Mouse (Mus musculus): Measurements from ENCODE around the gene Nrp2. TPM values are rescaled to one million over a fixed set of nuclear protein-coding genes. Genes with fewer than 3 reads are reported as not detected.

The Nrp2 gene
- total and polyA plus RNA-seq, 3 experiments, result not detected

DNA sequence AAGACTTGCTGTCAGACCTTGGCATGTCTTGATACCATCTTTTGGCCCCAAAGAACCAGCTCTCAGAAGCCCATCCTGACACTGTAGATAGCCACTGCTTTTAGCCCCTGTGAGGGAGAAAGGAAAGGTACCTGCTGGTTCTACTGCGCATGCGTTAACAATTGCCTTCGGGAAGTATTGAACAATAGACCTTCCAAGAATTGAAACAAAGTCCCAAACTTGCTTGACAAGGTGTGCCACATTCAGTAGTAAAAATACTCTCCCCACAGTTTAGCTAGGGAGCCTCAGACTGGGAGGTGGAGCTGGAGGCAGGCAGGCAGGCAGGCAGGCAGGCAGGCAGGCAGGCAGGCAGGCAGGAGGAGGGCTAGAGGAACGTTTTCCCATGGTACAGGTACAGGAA, 69.3 kb downstream of the Nrp2 start:
- Histone ChIP-seq H3K79me2 (ENCODE audit: control insufficient read depth, insufficient read depth, low read length, poor library complexity) (no peaks in the 10 kb centered on the region), H3K36me3 (ENCODE audit: control insufficient read depth in 1 of 2, insufficient read depth in 2 of 2, low read length in 2 of 2) (no peaks in the 10 kb centered on the region), H3K4me3 (ENCODE audit: control insufficient read depth in 1 of 2, insufficient read depth in 1 of 2, low read depth in 2 of 2, low read length in 2 of 2) (no peak overlapping the region), H3K27me3 (ENCODE audit: control insufficient read depth in 1 of 2, insufficient read depth in 2 of 2, low read length in 2 of 2) (no peaks in the 10 kb centered on the region), H3K27ac (ENCODE audit: control insufficient read depth, low read depth, low read length) (no peak overlapping the region), H3K9me3 (replicated peaks; ENCODE audit: insufficient read depth, low read length) (no peaks in the 10 kb centered on the region), H3K4me1 (ENCODE audit: control insufficient read depth in 1 of 2, insufficient read depth in 2 of 2, low read length in 2 of 2) (no peaks in the 10 kb centered on the region), H3K9ac (ENCODE audit: control insufficient read depth, low read depth, low read length, poor library complexity, severe bottlenecking) (no peak overlapping the region)
- DNase-seq (ENCODE audit: low read depth, low spot score), result no peak
- TF ChIP-seq SIN3A (IDR thresholded peaks at IDR 0.05; ENCODE audit: low read length), result no peak
- no peak for TF ChIP-seq UBTF (IDR thresholded peaks at IDR 0.05; ENCODE audit: borderline replicate concordance, insufficient read depth, low read depth, low read length)
- no peak for TF ChIP-seq EP300 (IDR thresholded peaks at IDR 0.05; ENCODE audit: low read depth in 1 of 2, low read length in 2 of 2)
- TF ChIP-seq GABPA (IDR thresholded peaks at IDR 0.05; ENCODE audit: low read depth, low read length), result no peak
- TF ChIP-seq CTCF (IDR thresholded peaks at IDR 0.05 in 2 of 3, conservative IDR thresholded peaks at IDR 0.05 in 1 of 3; ENCODE audit: control insufficient read depth in 1 of 3, insufficient read depth in 1 of 3, low read depth in 2 of 3, low read length in 3 of 3, poor library complexity in 1 of 3, severe bottlenecking in 1 of 3), result no peak
- TF ChIP-seq TAL1 (IDR thresholded peaks at IDR 0.05; ENCODE audit: low read length), result no peak
- TF ChIP-seq NELFE (IDR thresholded peaks at IDR 0.05; ENCODE audit: low read depth, low read length), result no peak
- no peak for TF ChIP-seq NRF1 (IDR thresholded peaks at IDR 0.05; ENCODE audit: insufficient read depth, low read depth, low read length, poor library complexity, severe bottlenecking)
- TF ChIP-seq HCFC1 (IDR thresholded peaks at IDR 0.05; ENCODE audit: low read depth, low read length), result no peak
- TF ChIP-seq E2F4 (IDR thresholded peaks at IDR 0.05; ENCODE audit: borderline replicate concordance, low read depth, low read length), result no peak
- TF ChIP-seq MEF2A (IDR thresholded peaks at IDR 0.05; ENCODE audit: extremely low read depth, insufficient replicate concordance, low read depth, low read length, poor library complexity, severe bottlenecking), result no peak
- TF ChIP-seq POLR2AphosphoS5 (IDR thresholded peaks at IDR 0.05; ENCODE audit: borderline replicate concordance, low read depth, low read length), result no peak
- TF ChIP-seq TCF12 (IDR thresholded peaks at IDR 0.05; ENCODE audit: low read depth, low read length), result no peak

GRCm38 (mm10) chr1:62773105-62773920, 70.2 kb downstream of the Nrp2 start:
- H3K4me1 ChIP-seq (ENCODE audit: control insufficient read depth in 1 of 2, insufficient read depth in 2 of 2, low read length in 2 of 2), result no peaks in the 10 kb centered on the region

More at GRCm38 (mm10) chr1:62773105-62773920, 70.2 kb downstream of the Nrp2 start:
- Histone ChIP-seq H3K4me3 (ENCODE audit: control insufficient read depth in 1 of 2, insufficient read depth in 1 of 2, low read depth in 2 of 2, low read length in 2 of 2) (no peak overlapping the region), H3K9me3 (replicated peaks; ENCODE audit: insufficient read depth, low read length) (no peaks in the 10 kb centered on the region), H3K27ac (ENCODE audit: control insufficient read depth, low read depth, low read length) (no peak overlapping the region), H3K27me3 (ENCODE audit: control insufficient read depth in 1 of 2, insufficient read depth in 2 of 2, low read length in 2 of 2) (no peaks in the 10 kb centered on the region), H3K79me2 (ENCODE audit: control insufficient read depth, insufficient read depth, low read length, poor library complexity) (no peaks in the 10 kb centered on the region), H3K36me3 (ENCODE audit: control insufficient read depth in 1 of 2, insufficient read depth in 2 of 2, low read length in 2 of 2) (no peaks in the 10 kb centered on the region), H3K9ac (ENCODE audit: control insufficient read depth, low read depth, low read length, poor library complexity, severe bottlenecking) (no peak overlapping the region)
- TF ChIP-seq POLR2A (IDR thresholded peaks at IDR 0.05; ENCODE audit: control insufficient read depth in 1 of 2, insufficient read depth in 1 of 2, low read depth in 1 of 2, low read length in 2 of 2, poor library complexity in 1 of 2), result no peak
- TF ChIP-seq KAT2A (conservative IDR thresholded peaks at IDR 0.05; ENCODE audit: low read depth, low read length), result no peak
- no peak for DNase-seq (ENCODE audit: low read depth, low spot score)
